Mouse (Mus musculus) testis, adult 2 months (tissue): Measurements from ENCODE around the gene 9230104L09Rik. TPM values are rescaled to one million over a fixed set of nuclear protein-coding genes. Genes with fewer than 3 reads are reported as not detected.

Experiments
- H3K27ac ChIP-seq: fragments of 200-500 bp; 2 replicates; pipeline ENCODE4 v1.5.1; 2012; ENCODE audit warnings: low read depth, low read length; ENCODE audit not compliant: control insufficient read depth, insufficient read depth
- H3K27me3 ChIP-seq: fragments of 200-500 bp; 2 replicates; pipeline ENCODE4 v1.6.1; 2012; ENCODE audit warnings: mild to moderate bottlenecking, low read length, moderate library complexity; ENCODE audit not compliant: control insufficient read depth, insufficient read depth
- H3K36me3 ChIP-seq: fragments of 200-500 bp; 2 replicates; pipeline ENCODE4 v1.6.1; 2012; ENCODE audit warnings: mild to moderate bottlenecking, low read length; ENCODE audit not compliant: control insufficient read depth, insufficient read depth
- H3K4me1 ChIP-seq: fragments of 200-500 bp; 2 replicates; pipeline ENCODE4 v1.6.1; 2012; ENCODE audit warnings: low read length; ENCODE audit not compliant: control insufficient read depth, insufficient read depth
- H3K4me3 ChIP-seq: fragments of 200-500 bp; 2 replicates; pipeline ENCODE4 v1.5.1; 2012; ENCODE audit warnings: low read depth, mild to moderate bottlenecking, low read length, moderate library complexity, mixed read lengths; ENCODE audit not compliant: control insufficient read depth
- CTCF ChIP-seq: fragments of 200-500 bp; IDR thresholded peaks from 2 replicates; pipeline ENCODE4 v1.5.1; 2012; ENCODE audit warnings: low read depth, mild to moderate bottlenecking, inconsistent platforms, low read length, moderate library complexity; ENCODE audit not compliant: control insufficient read depth, insufficient read depth, insufficient replicate concordance
- POLR2A ChIP-seq: fragments of 200-500 bp; IDR thresholded peaks from 2 replicates; pipeline ENCODE4 v1.6.1; 2012; ENCODE audit warnings: low read depth, mild to moderate bottlenecking, inconsistent platforms, low read length, moderate library complexity; ENCODE audit not compliant: control insufficient read depth
- polyA plus RNA-seq: library from polyadenylated mRNA; depleted of rRNA; stranded (reverse); fragments of >200 nt; gene quantifications from 2 replicates; pipeline ENCODE4 v1.2.3, GENCODE M21; 2012; rRNA removed

9230104L09Rik gene
- 21.7 and 25.8 TPM in 2 replicates for polyA plus RNA-seq

- no peak for TF ChIP-seq POLR2A
- no peak for TF ChIP-seq CTCF
- H3K27ac ChIP-seq = peak within 1 kb of the TSS; percentile 57
- H3K4me3 ChIP-seq = no peak within 1 kb of the TSS
- H3K4me1 ChIP-seq = no peaks in the 10 kb centered on the region
- no peaks in the 10 kb centered on the region for H3K36me3 ChIP-seq
- no peaks in the 10 kb centered on the region for H3K27me3 ChIP-seq
These were observed at the start of gene 9230104L09Rik for GRCm38 (mm10) chr2:148864966-148865365. TSS of gene 9230104L09Rik (minus strand) at chr2:148865038.

GRCm38 (mm10) chr2:148902286-148902685, 37.4 kb upstream of the 9230104L09Rik start:
- peak; percentile 86 for TF ChIP-seq CTCF
- TF ChIP-seq POLR2A = no peak
- H3K36me3 ChIP-seq = no peaks in the 10 kb centered on the region
- H3K27me3 ChIP-seq = no peaks in the 10 kb centered on the region
- H3K4me1 ChIP-seq = 0 out of 2 replicates have a peak, but pooled peaks cover 2% of the 10 kb centered on the region
- peak overlapping the region; percentile 74 for H3K4me3 ChIP-seq
- H3K27ac ChIP-seq = no peak overlapping the region

GRCm38 (mm10) chr2:148900305-148900704, 35.5 kb upstream of the 9230104L09Rik start:
- no peak overlapping the region for H3K27ac ChIP-seq
- H3K4me3 ChIP-seq = no peak overlapping the region
- H3K4me1 ChIP-seq = 0 out of 2 replicates have a peak, but pooled peaks cover 2% of the 10 kb centered on the region
- no peaks in the 10 kb centered on the region for H3K27me3 ChIP-seq
- H3K36me3 ChIP-seq = no peaks in the 10 kb centered on the region
- TF ChIP-seq CTCF = no peak
- TF ChIP-seq POLR2A = no peak

- H3K4me3 ChIP-seq = no peak overlapping the region
- H3K27ac ChIP-seq = no peak overlapping the region
- TF ChIP-seq CTCF (no peak), POLR2A (no peak)
- no peaks in the 10 kb centered on the region for H3K4me1 ChIP-seq
- H3K27me3 ChIP-seq = no peaks in the 10 kb centered on the region
- H3K36me3 ChIP-seq = no peaks in the 10 kb centered on the region
These were observed 31.4 kb upstream of the 9230104L09Rik start for GRCm38 (mm10) chr2:148896219-148896618.

GRCm38 (mm10) chr2:148893107-148893506, 28.3 kb upstream of the 9230104L09Rik start:
- TF ChIP-seq CTCF = no peak
- TF ChIP-seq POLR2A = no peak
- no peak overlapping the region for H3K27ac ChIP-seq
- no peaks in the 10 kb centered on the region for H3K4me1 ChIP-seq
- no peak overlapping the region for H3K4me3 ChIP-seq
- H3K27me3 ChIP-seq = no peaks in the 10 kb centered on the region
- no peaks in the 10 kb centered on the region for H3K36me3 ChIP-seq

DNA sequence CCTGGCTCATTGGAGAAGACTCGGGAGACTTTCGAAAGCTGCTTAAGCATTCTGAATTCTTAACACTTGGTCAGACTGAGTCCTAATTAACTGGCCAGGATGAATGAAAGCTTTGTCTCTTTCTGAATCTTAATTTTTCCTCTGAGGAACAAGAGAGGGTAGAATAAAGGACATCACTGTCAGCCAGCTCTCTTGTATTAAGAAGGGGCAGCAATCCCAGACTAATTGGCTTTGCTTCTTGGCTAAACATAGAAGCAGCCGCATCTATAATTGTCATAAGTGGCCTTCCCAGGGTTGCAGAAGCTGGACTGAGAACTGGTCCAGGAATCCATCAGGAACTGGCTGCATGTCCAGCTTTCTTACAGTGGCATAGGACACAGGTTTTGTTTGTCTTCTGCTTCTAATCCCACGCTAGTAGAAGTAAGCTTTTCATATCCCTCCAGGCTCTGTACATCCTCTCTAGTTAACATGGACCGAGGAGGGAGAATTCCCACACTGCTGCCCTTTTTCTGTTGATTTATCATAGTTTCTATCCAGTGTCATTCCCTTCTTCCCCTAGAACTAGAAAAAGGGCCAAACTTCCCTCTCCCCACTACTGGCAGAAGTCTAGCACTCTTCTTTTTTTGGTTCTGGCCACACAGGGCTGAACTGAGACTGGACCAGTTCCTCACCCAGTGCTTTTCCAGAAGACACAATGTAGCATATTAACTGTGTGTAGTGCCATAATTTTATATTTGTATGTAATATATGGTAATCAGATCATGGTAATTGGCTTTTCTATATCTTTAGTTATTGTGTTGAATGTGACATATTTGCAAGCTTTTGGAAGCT, 25.4 kb upstream of the 9230104L09Rik start:
- TF ChIP-seq POLR2A (no peak), CTCF (no peak)
- no peaks in the 10 kb centered on the region for H3K36me3 ChIP-seq
- H3K4me3 ChIP-seq = no peak overlapping the region
- no peaks in the 10 kb centered on the region for H3K4me1 ChIP-seq
- H3K27me3 ChIP-seq = no peaks in the 10 kb centered on the region
- no peak overlapping the region for H3K27ac ChIP-seq

GRCm38 (mm10) chr2:148889331-148890010, 24.6 kb upstream of the 9230104L09Rik start:
- TF ChIP-seq CTCF = no peak
- TF ChIP-seq POLR2A = no peak
- no peaks in the 10 kb centered on the region for H3K27me3 ChIP-seq
- H3K4me3 ChIP-seq = no peak overlapping the region
- H3K36me3 ChIP-seq = no peaks in the 10 kb centered on the region
- H3K27ac ChIP-seq = no peak overlapping the region
- no peaks in the 10 kb centered on the region for H3K4me1 ChIP-seq
